Mouse (Mus musculus): ENCODE measurements around the gene Dock2. TPM values are rescaled to one million over a fixed set of nuclear protein-coding genes. Genes with fewer than 3 reads are reported as not detected.

Dock2 gene
- total and polyA plus RNA-seq, 3 experiments: 79.6 to 151 (median 133) TPM

- H3K4me3 ChIP-seq (replicated peaks in 1 of 3; ENCODE audit: low read depth in 2 of 3, low read length in 2 of 3, poor library complexity in 1 of 3): no peak overlapping the region
- H3K9me3 ChIP-seq (replicated peaks; ENCODE audit: low read length): no peaks in the 10 kb centered on the region
- peaks cover 14 to 75% of the 10 kb centered on the region in 2 experiments for H3K36me3 ChIP-seq (replicated peaks in 1 of 2; ENCODE audit: control insufficient read depth in 1 of 2, insufficient read depth in 1 of 2, low read length in 1 of 2)
- no peaks in the 10 kb centered on the region for H3K27me3 ChIP-seq (replicated peaks)
- TF ChIP-seq MYC (IDR thresholded peaks at IDR 0.05; ENCODE audit: low read depth, low read length) (no peak), BHLHE40 (IDR thresholded peaks at IDR 0.05; ENCODE audit: low read depth, low read length) (no peak), SIN3A (IDR thresholded peaks at IDR 0.05; ENCODE audit: low read length) (no peak), PAX5 (IDR thresholded peaks at IDR 0.05; ENCODE audit: low read length) (no peak), ZNF384 (IDR thresholded peaks at IDR 0.05; ENCODE audit: low read depth, low read length) (no peak), MXI1 (IDR thresholded peaks at IDR 0.05; ENCODE audit: low read depth, low read length) (no peak), ZKSCAN1 (IDR thresholded peaks at IDR 0.05; ENCODE audit: borderline replicate concordance, low read depth, low read length) (no peak), CHD1 (IDR thresholded peaks at IDR 0.05; ENCODE audit: low read depth, low read length) (no peak), CHD2 (IDR thresholded peaks at IDR 0.05; ENCODE audit: low read length) (no peak), USF2 (conservative IDR thresholded peaks at IDR 0.05; ENCODE audit: low read depth, low read length) (no peak)
- in situ Hi-C loops (cut with MboI; ENCODE audit: low pct_ligation_motif_present, low pct_unique_long_range_greater_than_20kb, low sequenced_read_pairs): no loop called here
- no peak for DNase-seq (ENCODE audit: extremely low read depth)
- H3K4me2 ChIP-seq (ENCODE audit: insufficient read depth, low read depth, poor library complexity, severe bottlenecking): no peak overlapping the region
- no peaks in the 10 kb centered on the region for H3K79me2 ChIP-seq (replicated peaks; ENCODE audit: control insufficient read depth, extremely low read depth, insufficient read depth, poor library complexity, severe bottlenecking)
- H3K9ac ChIP-seq (ENCODE audit: insufficient read depth, low read depth): no peak overlapping the region
- H3K4me1 ChIP-seq (ENCODE audit: control insufficient read depth in 1 of 2, insufficient read depth in 2 of 2): peaks cover 6 to 48% of the 10 kb centered on the region in 2 experiments
- no peak overlapping the region for H3K27ac ChIP-seq (ENCODE audit: insufficient read depth, low read depth)
- dilution Hi-C loops (cut with MboI; ENCODE audit: extremely low pct_ligation_motif_present, extremely low pct_unique_long_range_greater_than_20kb, low sequenced_read_pairs): no loop called here
These were observed 434.1 kb downstream of the Dock2 start for GRCm38 (mm10) chr11:34349453-34350056.

GRCm38 (mm10) chr11:34348287-34348918, 435.3 kb downstream of the Dock2 start:
- Histone ChIP-seq H3K79me2 (replicated peaks; ENCODE audit: control insufficient read depth, extremely low read depth, insufficient read depth, poor library complexity, severe bottlenecking) (no peaks in the 10 kb centered on the region), H3K4me3 (replicated peaks in 1 of 3; ENCODE audit: low read depth in 2 of 3, low read length in 2 of 3, poor library complexity in 1 of 3) (no peak overlapping the region), H3K27ac (ENCODE audit: insufficient read depth, low read depth) (no peak overlapping the region), H3K36me3 (replicated peaks in 1 of 2; ENCODE audit: control insufficient read depth in 1 of 2, insufficient read depth in 1 of 2, low read length in 1 of 2) (peaks cover 8 to 71% of the 10 kb centered on the region in 2 experiments), H3K4me1 (ENCODE audit: control insufficient read depth in 1 of 2, insufficient read depth in 2 of 2) (peaks cover 17 to 59% of the 10 kb centered on the region in 2 experiments), H3K27me3 (replicated peaks) (no peaks in the 10 kb centered on the region), H3K4me2 (ENCODE audit: insufficient read depth, low read depth, poor library complexity, severe bottlenecking) (no peak overlapping the region), H3K9ac (ENCODE audit: insufficient read depth, low read depth) (no peak overlapping the region), H3K9me3 (replicated peaks; ENCODE audit: low read length) (no peaks in the 10 kb centered on the region)
- in situ Hi-C loops (cut with MboI; ENCODE audit: low pct_ligation_motif_present, low pct_unique_long_range_greater_than_20kb, low sequenced_read_pairs) (no loop called here), dilution Hi-C loops (cut with MboI; ENCODE audit: extremely low pct_ligation_motif_present, extremely low pct_unique_long_range_greater_than_20kb, low sequenced_read_pairs) (no loop called here)
- no peak for DNase-seq (ENCODE audit: extremely low read depth)
- TF ChIP-seq ETS1 (conservative IDR thresholded peaks at IDR 0.05; ENCODE audit: low read depth, low read length) (no peak), CHD2 (IDR thresholded peaks at IDR 0.05; ENCODE audit: low read length) (no peak), GABPA (IDR thresholded peaks at IDR 0.05; ENCODE audit: insufficient replicate concordance, low read depth, low read length) (no peak), ELF1 (IDR thresholded peaks at IDR 0.05; ENCODE audit: low read depth, low read length) (no peak), MAZ (IDR thresholded peaks at IDR 0.05; ENCODE audit: low read depth, low read length) (no peak), IRF4 (IDR thresholded peaks at IDR 0.05; ENCODE audit: low read depth, low read length) (no peak), SMC3 (IDR thresholded peaks at IDR 0.05; ENCODE audit: low read depth, low read length) (no peak), POLR2AphosphoS2 (IDR thresholded peaks at IDR 0.05; ENCODE audit: low read depth, low read length) (no peak), JUND (conservative IDR thresholded peaks at IDR 0.05; ENCODE audit: low read depth, low read length) (no peak)
